Mouse (Mus musculus): ENCODE results near the gene Dynll1.

- TF ChIP-seq EP300 (IDR thresholded peaks at IDR 0.05; ENCODE audit: insufficient read depth, low read depth, low read length) (no peak), CTCF (IDR thresholded peaks at IDR 0.05) (no peak), POLR2A (IDR thresholded peaks at IDR 0.05; ENCODE audit: insufficient read depth, low read depth, low read length) (no peak)
Observed at GRCm38 (mm10) chr5:115262502-115263291, 38.1 kb downstream of the Dynll1 start.
